Mouse (Mus musculus) spleen, postnatal 10 days (tissue): Measurements from ENCODE around the gene Galnt17.

Experiments
- DNase-seq, 2 experiments: peaks; one replicate each; pipeline ENCODE4 v3.0.0; 2021 to 2022; ENCODE audit warnings: low spot score in 2 of 2

Gene Galnt17

DNA sequence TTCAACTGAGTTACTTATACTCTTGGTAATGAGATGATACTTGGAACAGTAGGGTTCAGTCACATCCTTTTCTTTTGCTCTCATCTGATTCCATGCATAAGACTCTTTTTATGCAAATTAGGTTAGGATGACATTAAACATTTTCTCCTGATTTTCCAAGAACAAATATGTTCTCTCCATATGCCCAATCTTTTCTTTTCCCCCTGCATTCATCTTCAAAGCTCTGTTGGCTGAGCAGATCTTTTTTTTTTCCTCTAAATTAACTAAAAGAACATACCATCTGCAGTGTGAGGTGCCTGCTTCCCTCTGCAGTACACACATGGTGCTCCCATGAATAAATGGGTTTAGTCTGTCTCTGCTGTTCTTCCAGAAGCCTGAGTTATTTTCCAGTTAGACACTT, 173.5 kb downstream of the Galnt17 start:
- no peak for DNase-seq

DNA sequence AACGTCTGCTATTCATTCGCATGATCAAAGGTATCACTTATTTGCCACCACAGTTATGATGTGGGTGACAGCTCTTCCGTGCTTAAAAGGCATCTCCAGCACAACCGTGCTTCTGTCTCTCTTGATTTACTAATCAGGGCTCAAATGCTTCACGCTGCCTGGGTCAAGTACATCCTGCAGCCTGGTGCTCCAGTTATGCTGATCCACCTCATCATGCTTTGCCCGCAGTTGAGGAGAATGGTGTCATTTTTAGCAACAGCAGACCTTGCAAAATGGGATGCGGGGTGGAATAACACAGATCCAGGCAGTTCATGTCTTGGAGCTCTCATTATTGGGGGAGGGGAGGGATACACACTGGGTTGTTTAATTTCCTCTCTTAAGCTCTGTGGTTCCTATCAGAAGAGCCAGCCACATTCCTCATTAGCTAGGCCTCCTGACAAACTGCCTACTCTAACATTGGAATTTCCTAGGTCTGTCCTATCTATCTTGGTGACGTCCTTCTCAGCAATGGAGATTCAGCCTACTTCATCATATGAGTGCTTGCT, 187.9 kb downstream of the Galnt17 start:
- DNase-seq, result no peak

DNA sequence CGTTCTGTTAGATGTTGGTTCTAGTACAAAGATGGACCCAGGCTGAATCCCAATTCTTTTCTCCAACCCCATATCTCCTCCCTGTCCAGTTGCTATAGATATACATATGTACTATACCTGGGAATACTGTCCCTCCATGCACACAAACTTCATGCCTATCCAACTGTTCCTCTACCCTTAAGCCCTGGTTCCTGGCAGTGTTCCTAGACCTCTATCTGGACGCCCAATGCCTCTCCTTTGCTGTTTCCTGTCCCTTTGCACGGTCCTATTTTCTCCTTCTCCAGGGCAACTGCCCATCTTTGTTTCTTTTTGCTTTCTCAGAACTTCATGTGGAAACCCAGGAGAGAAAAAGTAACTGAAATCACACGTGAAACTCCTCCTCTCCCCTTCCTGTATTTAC, 188.4 kb downstream of the Galnt17 start:
- DNase-seq, result no peak

DNA sequence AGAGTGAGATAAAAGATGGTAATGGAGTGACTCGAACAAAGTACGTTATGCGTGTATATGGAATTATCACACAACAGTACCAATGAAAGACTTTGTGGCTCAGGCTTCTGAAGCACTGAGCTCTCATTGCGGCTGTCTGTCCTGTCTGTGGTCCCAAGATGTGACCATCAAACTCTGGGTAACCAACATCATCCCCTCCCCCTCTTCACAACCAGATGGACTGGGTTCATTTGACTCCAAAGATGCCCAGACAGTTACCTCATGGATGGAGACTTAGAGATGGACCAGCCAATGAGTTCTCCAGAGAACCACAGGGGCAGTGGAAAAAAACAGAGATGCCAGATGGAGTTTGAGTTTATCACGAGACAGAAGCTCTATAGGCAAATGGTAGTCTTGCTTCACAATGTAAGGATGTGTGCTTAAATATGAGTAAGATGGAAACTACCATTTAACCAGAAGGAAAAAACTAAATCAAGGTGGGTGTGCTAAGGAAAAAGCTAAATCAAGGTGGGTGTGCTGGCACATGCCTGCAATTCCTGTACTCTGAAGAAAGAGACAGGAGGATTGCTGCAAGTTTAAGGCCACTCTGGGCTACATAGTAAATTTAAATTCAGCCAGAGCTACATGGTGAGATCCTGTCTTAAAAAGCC, 190.8 kb downstream of the Galnt17 start:
- DNase-seq, result no peak

DNA sequence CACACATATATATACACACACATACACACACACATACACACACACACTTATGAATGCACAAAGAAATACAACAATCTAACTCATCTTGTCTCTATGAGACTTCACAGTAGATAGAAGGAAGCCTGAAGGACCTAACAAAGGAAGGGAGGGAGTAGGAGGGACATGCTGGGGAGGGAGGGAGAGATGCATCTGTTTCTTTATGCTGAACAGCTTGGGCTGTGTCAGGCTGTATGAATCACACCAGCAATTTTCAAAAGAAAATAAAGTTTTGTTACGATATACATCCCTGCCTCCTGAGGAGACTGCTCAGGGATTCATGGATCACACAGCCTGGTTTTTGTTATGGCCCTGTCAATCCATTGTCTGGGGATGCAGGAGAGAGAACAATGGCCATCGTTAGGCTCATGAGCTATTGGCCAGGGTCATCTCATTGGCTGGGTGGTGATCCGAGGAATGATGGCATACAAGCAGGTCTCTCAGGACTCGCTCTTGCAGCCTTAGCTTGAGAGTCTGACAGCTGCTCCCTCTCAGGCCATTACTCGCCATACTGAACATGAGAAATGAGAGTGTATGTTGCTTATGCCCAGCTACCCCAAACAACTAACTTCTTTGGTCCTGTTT, 194.3 kb downstream of the Galnt17 start:
- no peak for DNase-seq

DNA sequence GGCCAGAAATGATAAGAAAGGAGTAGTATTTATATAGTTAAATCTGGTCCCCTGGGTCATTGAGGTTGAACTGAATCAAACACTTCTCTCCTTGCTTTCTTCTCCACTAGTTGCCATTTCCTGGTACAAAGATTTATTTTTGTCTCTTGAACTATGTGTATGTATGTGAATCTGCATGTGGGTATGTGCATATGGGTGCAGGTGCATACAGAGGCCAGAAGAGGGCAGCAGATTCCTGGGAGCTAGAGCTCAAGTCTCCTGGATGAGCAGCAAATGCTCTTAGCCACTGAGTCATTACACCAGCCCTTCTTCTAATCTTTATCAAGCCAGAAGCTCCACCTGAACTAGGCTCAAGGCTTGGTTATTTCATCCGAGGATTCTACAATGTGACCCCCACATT, 201.1 kb downstream of the Galnt17 start:
- DNase-seq, result no peak

DNA sequence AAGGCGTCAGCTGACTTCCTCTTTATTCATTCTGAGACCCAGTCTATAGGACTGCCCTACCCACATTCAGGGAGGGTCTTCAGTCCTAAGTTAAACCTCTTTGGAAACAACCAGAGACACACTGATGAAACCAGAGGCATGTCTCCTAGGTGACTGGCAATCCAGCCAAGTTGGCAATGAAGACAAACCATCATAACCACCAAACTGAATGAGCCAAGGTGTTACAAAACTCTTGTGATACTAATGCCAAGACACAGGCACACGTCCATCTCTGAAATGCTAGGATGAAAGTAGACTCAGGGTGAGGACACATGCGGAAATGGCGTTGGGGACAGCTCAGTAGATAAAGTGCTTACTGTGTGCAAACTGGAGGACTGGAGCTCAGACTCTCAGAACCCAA, 211.5 kb downstream of the Galnt17 start:
- no peak for DNase-seq

DNA sequence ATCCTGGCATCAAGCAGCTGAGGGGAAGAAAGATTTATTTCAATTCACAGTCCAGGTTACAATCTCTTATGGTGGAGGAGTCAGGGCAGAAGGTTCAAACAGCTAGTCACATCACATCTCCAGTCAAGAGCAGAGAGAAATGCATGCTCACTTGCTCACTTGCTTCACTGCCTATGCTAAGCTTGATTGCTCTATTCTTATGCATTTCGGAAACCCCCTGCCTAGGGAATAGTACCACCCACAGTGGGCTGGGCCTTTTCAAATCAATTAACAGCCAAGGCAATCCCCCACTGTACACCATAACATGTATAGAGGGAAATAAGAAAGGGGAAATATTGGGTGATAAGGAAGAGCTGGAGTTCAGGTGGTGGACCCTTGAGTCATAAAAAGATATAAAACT, 212.7 kb downstream of the Galnt17 start:
- DNase-seq, result no peak

DNA sequence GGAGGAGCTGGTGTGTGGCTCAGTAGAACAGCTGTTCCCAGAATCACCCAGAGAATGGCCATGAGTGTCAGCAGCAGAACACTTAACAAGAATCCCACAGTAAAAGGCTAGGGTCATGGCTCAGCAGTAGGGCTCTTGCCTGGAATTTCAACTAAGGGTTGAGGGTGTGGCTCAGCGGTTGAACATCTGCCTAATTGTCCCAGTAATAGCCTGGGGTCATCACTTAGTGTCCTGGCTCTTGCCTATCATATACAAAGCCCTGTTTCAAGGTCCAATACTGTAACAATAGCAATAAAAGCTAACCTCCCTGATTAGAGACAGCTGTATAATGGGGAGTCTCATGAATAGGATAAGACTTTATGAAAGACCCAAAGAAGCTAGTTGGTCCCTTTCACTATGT, 213.5 kb downstream of the Galnt17 start:
- DNase-seq, result no peak

DNA sequence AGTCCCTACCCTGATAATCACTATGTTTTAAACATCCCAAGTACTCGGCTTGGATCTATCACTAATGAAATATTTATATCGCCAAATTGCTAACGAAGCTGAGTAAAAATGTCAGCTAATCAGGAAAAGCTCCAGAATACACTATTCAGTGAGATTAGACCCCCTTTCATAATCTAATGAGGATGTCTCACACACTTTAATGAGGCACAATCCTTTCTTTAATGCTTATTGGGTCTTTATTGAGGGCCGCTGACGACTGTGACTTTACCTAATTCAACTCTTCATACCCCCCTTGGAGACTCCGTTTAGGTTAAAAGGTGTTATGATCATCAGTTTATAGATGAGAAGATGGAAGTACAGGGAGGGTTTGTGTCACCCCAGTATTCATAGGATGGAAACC, 214.2 kb downstream of the Galnt17 start:
- no peak for DNase-seq

DNA sequence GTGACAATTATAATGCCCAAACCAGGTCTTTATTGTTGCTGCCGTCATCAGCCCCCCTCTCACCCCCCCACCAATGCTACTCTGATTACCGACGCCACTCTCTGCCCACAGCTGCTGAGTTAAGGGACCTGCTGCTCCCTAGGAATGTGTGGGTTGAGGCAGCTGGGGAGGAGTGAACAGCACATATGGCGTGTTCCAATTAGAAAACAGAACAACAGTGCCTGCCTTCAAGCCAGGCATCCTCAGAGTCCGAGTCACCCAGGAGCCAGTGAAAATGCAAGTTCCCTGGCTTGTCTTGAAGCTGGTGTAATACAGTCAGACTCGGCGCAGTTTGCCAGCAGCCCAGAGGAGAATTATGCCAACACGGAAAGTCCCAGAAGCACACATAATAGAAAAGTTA, 218.4 kb downstream of the Galnt17 start:
- DNase-seq, result no peak

DNA sequence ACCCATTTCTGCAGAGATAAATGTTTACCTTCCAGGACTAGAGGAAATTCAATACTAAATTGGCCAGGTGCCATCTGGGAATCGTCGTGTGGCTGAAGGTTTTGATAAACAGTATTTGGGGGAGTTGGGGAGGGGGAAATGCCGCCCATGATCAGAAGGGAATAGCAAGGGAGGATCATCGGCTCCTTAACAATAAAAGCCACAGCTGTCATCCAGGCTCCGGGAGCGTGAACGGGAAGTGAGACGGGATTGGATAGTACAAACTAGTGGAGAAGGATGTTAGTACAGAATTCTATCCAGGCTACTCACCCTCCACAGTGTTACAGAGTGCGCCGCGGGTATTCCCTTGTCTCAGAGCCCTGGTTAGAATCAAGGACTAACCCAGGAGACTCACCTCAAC, 219.4 kb downstream of the Galnt17 start:
- no peak for DNase-seq

DNA sequence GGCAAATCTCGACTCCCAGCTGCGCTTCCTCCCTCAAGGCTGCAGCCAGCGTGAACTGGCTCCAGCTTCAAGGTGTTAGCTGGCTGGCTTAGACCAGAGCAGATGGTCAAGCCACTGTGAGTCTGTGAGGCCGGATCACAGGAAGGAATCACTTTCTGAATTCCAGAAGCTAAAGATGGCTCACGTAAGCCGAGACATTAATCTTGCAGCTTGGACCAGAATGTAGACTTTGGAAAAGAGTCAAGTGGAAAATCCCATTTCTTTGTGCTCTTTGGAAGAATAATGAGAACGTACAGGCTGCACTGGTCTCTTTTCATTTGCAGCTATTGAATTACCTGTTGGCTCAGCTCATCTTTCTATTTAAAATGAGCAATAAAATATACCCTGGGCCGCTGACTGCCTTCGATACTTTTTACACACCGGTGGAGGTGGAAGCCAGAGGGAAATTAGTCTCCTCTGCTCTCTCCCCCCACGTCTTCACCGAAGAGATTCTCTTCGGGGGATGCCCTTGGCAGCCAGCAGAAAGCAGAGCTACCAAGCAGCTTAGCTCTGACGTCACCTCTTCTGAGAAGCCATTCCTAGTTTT, 225.1 kb downstream of the Galnt17 start:
- no peak for DNase-seq

DNA sequence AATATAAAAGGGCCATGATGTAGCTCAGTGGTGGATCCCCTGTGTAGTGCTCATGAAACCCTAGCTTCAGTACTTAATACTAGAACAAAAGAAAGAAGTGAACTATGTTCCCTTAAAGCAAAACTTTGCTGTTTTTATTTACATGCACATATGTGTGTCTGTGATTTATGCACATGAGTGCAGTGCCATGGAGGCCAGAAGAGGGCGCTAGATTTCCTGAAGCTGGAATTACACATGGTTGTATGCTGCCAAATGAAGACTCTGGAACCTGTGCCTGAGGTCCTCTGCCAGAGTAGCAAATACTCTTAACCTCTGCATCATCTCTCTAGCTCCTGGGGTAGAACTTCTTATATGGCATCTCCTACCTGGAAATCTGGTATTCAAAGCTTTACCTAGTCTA, 230.6 kb downstream of the Galnt17 start:
- DNase-seq, result no peak

DNA sequence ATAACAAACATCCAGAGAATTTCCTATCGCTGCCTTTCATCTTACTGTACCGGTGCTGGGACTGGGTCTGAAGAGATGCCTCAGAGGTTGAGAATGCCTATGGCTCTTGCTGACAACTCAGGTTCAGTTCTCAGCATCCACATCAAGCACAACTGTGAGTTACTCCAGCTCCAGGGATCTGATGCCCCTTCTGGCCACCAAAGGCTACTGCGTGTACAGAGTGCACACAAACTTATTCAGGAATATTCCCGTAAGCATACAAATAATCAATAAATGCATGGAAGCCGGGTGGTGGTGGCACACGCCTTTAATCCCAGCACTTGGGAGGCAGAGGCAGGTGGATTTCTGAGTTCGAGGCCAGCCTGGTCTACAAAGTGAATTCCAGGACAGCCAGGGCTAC, 232.5 kb downstream of the Galnt17 start:
- DNase-seq, result no peak

DNA sequence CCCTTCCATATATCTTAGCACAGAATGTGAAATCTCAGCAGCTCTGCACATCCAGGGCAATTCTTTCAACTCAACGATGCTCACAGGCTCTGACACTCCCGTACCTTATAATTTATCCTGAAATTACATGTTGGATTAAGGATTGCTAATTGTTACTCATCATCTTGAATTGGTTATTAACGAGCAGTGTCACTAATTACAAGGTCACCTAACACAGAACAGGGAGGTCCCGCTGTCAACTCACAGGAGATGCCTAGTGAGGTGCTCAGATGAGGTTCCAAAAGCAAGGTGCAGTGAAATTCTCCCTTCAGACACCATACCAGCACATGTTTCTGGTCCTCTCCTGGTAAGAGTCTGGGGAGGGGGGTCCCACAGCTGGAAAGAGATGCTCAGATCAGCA, 234.0 kb downstream of the Galnt17 start:
- DNase-seq, result no peak

DNA sequence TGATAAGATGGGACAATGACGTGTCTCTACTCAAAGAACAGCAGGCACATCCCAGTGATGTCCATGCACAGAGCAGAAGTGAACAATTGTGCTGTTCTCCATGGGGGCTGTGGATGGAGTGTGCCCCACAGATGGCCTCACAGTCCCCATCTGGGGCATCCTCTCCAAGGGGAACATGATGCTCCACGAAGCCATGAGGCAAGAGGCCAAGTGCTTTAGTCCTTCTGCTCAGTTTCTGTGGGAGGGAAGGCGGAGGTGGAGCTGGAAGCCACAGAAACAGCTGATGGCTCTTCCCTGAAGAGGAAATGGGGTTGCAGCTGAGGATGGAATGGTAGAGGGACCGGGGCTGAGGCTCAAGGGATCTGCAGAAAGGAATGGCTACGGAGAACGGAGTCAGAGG, 243.1 kb downstream of the Galnt17 start:
- DNase-seq, result no peak

DNA sequence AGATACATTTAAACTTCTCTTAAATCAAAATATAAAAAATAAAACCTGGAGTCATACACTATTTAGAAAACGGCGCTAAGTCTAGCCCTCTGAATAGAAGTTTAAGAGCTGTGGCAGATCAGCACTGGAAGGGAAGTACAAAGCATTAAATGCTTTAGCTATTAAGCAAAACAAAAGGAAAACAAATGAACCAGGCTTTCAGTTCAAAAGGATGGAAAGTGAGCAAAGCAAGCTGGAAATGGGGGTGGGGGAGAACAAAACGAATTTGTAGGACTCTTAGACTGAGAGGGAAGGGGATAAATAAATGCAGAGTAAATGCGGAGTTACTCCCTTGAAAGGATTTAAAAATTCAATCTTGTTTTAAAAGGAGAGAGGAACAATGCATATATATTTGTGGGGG, 259.8 kb downstream of the Galnt17 start:
- no peak for DNase-seq

DNA sequence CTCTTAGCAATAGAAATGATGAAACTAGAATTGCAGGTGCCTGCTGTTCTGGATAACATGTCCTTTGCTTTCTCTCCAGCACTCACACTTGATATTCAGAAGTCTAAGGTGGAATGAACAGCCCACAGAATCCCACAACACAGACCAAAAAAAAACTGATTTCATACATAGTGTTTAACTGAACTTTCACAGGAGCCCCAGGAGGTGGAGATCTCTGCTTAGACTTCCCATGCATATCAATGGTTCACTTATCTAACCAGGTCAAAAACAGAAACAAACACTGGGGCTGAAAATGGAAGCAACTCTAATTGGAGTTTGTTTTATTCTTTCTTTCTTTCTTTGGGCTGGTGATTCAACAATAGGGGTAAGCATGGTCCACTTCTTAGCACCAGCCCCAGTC, 265.2 kb downstream of the Galnt17 start:
- DNase-seq, result no peak

DNA sequence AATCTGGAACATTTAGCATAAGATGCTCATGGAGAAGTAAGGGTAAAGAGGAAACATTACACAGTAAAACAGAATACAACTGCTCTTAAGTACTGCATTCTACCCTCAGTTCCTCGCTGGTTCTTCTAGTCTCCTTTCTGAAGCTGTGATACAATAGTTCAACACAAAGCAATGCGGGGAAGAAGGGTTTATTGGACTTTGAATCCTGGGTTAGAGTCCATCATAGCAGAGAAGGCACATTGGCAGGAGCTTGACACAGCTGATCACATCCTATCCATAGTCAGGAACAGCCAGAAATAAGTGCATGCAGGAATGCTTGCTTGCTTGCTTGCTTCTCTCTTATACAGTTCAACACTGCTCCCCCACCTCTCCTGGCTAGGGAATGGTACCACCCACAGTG, 267.9 kb downstream of the Galnt17 start:
- no peak for DNase-seq

DNA sequence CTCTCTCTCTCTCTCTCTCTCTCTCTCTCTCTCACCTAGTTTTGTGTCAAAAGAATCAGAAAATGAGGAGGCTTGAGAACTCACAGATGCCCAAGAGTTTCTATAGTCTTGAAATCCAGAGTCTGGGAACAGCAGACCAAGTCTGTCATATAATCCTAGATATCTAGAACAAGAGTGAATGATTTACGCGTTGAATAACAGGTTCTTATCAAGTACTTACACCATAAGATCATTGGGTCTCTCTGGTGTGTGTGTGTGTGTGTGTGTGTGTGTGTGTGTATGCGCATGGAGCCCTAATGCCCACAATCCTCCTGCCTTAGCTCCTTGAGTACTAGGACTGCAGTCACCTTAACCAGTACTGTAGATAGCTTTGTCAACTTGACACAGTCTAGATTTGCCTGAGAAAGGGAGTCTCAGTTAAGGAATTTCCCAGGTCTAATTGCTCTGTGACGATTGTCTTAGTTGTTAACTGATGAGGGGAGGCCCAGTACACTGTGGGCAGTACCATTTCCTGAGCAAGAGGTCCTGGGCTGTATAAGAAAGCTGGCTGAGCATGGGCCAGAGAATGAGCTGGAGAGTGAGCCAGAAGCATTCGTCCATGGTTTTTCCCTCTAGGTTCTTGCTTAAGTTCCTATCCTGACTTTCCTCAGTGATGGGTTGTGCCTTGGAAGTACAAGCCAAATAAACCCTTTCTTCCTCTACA, 268.5 kb downstream of the Galnt17 start:
- no peak for DNase-seq

DNA sequence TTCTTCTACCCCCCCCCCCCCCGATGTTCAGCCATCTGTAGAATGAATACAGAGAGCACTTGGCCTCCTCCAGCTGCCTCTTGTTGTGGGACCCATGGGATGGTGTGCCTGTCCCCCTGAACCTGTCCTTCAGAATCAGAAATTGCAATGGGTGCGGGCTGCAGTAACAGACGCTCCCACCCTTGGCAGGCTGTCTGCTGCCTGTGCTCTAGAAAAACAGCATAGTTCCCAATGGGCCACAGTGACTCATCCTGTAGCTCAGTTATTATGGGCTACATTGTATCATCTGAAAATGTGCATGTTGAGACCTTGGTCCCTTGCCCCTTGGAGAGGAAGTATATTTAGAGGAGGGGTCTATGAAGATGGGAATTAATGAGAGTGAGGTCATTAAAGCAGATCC, 283.8 kb downstream of the Galnt17 start:
- no peak for DNase-seq
